Mouse (Mus musculus) heart, embryonic 12.5 days (tissue): ENCODE measurements around the gene Mylk4. TPM values are rescaled to one million over a fixed set of nuclear protein-coding genes. Genes with fewer than 3 reads are reported as not detected.

ENCODE experiments used
- ATAC-seq: fragments of 200-750 bp; cut with Nextera tagmentation; 2 replicates; pipeline ENCODE4 v1.8.0; 2017; ENCODE audit warnings: moderate TSS enrichment, moderate library complexity; ENCODE audit not compliant: insufficient number of reproducible peaks, low FRiP score
- H3K27ac ChIP-seq: fragments of 300-500 bp; sonication (generic); 2 replicates; pipeline ENCODE4 v1.5.1; 2016; ENCODE audit warnings: mild to moderate bottlenecking, moderate library complexity; ENCODE audit not compliant: poor library complexity, severe bottlenecking
- H3K27me3 ChIP-seq: fragments of 300-500 bp; sonication (generic); replicated peaks from 2 replicates; pipeline ENCODE4 v1.6.1; 2016; ENCODE audit warnings: mild to moderate bottlenecking, moderate library complexity
- H3K36me3 ChIP-seq: fragments of 300-500 bp; sonication (generic); 2 replicates; pipeline ENCODE4 v1.6.1; 2016; ENCODE audit warnings: mild to moderate bottlenecking, moderate library complexity
- H3K4me1 ChIP-seq: fragments of 300-500 bp; sonication (generic); replicated peaks from 2 replicates; pipeline ENCODE4 v1.6.1; 2016; ENCODE audit warnings: mild to moderate bottlenecking
- H3K4me2 ChIP-seq: fragments of 300-500 bp; sonication (generic); 2 replicates; pipeline ENCODE4 v1.6.1; 2016; ENCODE audit warnings: mild to moderate bottlenecking, moderate library complexity
- H3K4me3 ChIP-seq: fragments of 300-500 bp; sonication (generic); 2 replicates; pipeline ENCODE4 v1.5.1; 2016; ENCODE audit warnings: mild to moderate bottlenecking
- H3K9ac ChIP-seq: fragments of 300-500 bp; sonication (generic); 2 replicates; pipeline ENCODE4 v1.6.1; 2016; ENCODE audit warnings: mild to moderate bottlenecking, moderate library complexity
- H3K9me3 ChIP-seq: fragments of 300-500 bp; sonication (generic); replicated peaks from 2 replicates; pipeline ENCODE4 v1.6.1; 2016; ENCODE audit warnings: mild to moderate bottlenecking, moderate library complexity
- WGBS: fragments of 180-500 bp; shearing (Covaris S2); methylation state at CpG from one replicate; pipeline ENCODE4 v1.1.7; 2016; 5-methylcytosine and 5-hydroxymethylcytosine counted together
- polyA plus RNA-seq: library from polyadenylated mRNA; unstranded; fragments of >200 nt; fragmentation: Nextera tagmentation; extraction: Ambion mirVana; gene quantifications from 2 replicates; pipeline ENCODE4 v1.2.1, GENCODE M21; 2016

Gene Mylk4
- polyA plus RNA-seq: 0.18 and 0.28 TPM in 2 replicates

GRCm38 (mm10) chr13:32783816-32784215, at the start of gene Mylk4:
TSS of gene Mylk4 (minus strand) at chr13:32783954.
- H3K27me3 ChIP-seq: no peaks in the 10 kb centered on the region
- no peak for ATAC-seq
- no peak within 1 kb of the TSS for H3K27ac ChIP-seq
- no peak within 1 kb of the TSS for H3K4me3 ChIP-seq
- H3K9ac ChIP-seq: no peak within 1 kb of the TSS
- H3K9me3 ChIP-seq: no peaks in the 10 kb centered on the region
- no peak within 1 kb of the TSS for H3K4me2 ChIP-seq
- H3K36me3 ChIP-seq: no peaks in the 10 kb centered on the region
- H3K4me1 ChIP-seq: no peaks in the 10 kb centered on the region
- WGBS: 73% methylated on average over 8 of the region's 8 CpGs

- Histone ChIP-seq H3K4me3 (no peak overlapping the region), H3K9ac (no peak overlapping the region), H3K4me1 (0 out of 2 replicates have a peak, but pooled peaks cover 3% of the 10 kb centered on the region), H3K9me3 (no peaks in the 10 kb centered on the region), H3K27ac (no peak overlapping the region), H3K36me3 (no peaks in the 10 kb centered on the region), H3K27me3 (no peaks in the 10 kb centered on the region), H3K4me2 (no peak overlapping the region)
- ATAC-seq: no peak
- WGBS: 57% methylated on average over 6 of the region's 6 CpGs
Observed at GRCm38 (mm10) chr13:32833237-32833636, 49.5 kb upstream of the Mylk4 start.

- H3K27me3 ChIP-seq: no peaks in the 10 kb centered on the region
- 0 out of 2 replicates have a peak, but pooled peaks cover 3% of the 10 kb centered on the region for H3K4me1 ChIP-seq
- WGBS: 73% methylated on average over 3 of the region's 3 CpGs
- no peaks in the 10 kb centered on the region for H3K9me3 ChIP-seq
- H3K4me2 ChIP-seq: no peak overlapping the region
- no peak overlapping the region for H3K27ac ChIP-seq
- H3K36me3 ChIP-seq: no peaks in the 10 kb centered on the region
- no peak for ATAC-seq
- H3K4me3 ChIP-seq: no peak overlapping the region
- no peak overlapping the region for H3K9ac ChIP-seq
Observed at GRCm38 (mm10) chr13:32832776-32833175, 49.0 kb upstream of the Mylk4 start.

- no peak overlapping the region for H3K4me3 ChIP-seq
- no peak overlapping the region for H3K27ac ChIP-seq
- no peaks in the 10 kb centered on the region for H3K9me3 ChIP-seq
- H3K36me3 ChIP-seq: no peaks in the 10 kb centered on the region
- no peaks in the 10 kb centered on the region for H3K27me3 ChIP-seq
- ATAC-seq: no peak
- H3K9ac ChIP-seq: no peak overlapping the region
- no peak overlapping the region for H3K4me2 ChIP-seq
- 69% methylated on average over 3 of the region's 3 CpGs for WGBS
- 0 out of 2 replicates have a peak, but pooled peaks cover 3% of the 10 kb centered on the region for H3K4me1 ChIP-seq
Observed at GRCm38 (mm10) chr13:32831505-32832273, 47.9 kb upstream of the Mylk4 start.

- 51% methylated on average over 4 of the region's 4 CpGs for WGBS
- no peak for ATAC-seq
- no peaks in the 10 kb centered on the region for H3K27me3 ChIP-seq
- H3K4me1 ChIP-seq: 0 out of 2 replicates have a peak, but pooled peaks cover 3% of the 10 kb centered on the region
- no peaks in the 10 kb centered on the region for H3K9me3 ChIP-seq
- no peak overlapping the region for H3K4me3 ChIP-seq
- no peak overlapping the region for H3K9ac ChIP-seq
- no peak overlapping the region for H3K4me2 ChIP-seq
- no peak overlapping the region for H3K27ac ChIP-seq
- H3K36me3 ChIP-seq: no peaks in the 10 kb centered on the region
Observed at GRCm38 (mm10) chr13:32828886-32829285, 45.1 kb upstream of the Mylk4 start.

GRCm38 (mm10) chr13:32827951-32828350, 44.2 kb upstream of the Mylk4 start:
- Histone ChIP-seq H3K9me3 (no peaks in the 10 kb centered on the region), H3K36me3 (0 out of 2 replicates have a peak, but pooled peaks cover 8% of the 10 kb centered on the region), H3K4me2 (no peak overlapping the region), H3K27me3 (no peaks in the 10 kb centered on the region), H3K9ac (no peak overlapping the region), H3K4me1 (0 out of 2 replicates have a peak, but pooled peaks cover 3% of the 10 kb centered on the region), H3K27ac (no peak overlapping the region), H3K4me3 (no peak overlapping the region)
- 63% methylated on average over 4 of the region's 4 CpGs for WGBS
- no peak for ATAC-seq

- Histone ChIP-seq H3K36me3 (peaks cover 11% of the 10 kb centered on the region; the same call in 1 of the 2 replicates), H3K9ac (no peak overlapping the region), H3K9me3 (no peaks in the 10 kb centered on the region), H3K4me1 (0 out of 2 replicates have a peak, but pooled peaks cover 3% of the 10 kb centered on the region), H3K4me2 (no peak overlapping the region), H3K4me3 (no peak overlapping the region), H3K27ac (no peak overlapping the region), H3K27me3 (no peaks in the 10 kb centered on the region)
- no peak for ATAC-seq
- WGBS: 73% methylated on average over 3 of the region's 3 CpGs
Observed at GRCm38 (mm10) chr13:32827111-32827822, 43.5 kb upstream of the Mylk4 start.

GRCm38 (mm10) chr13:32825546-32825945, 41.8 kb upstream of the Mylk4 start:
- peaks cover 27% of the 10 kb centered on the region for H3K36me3 ChIP-seq
- no peak overlapping the region for H3K4me2 ChIP-seq
- no peak overlapping the region for H3K27ac ChIP-seq
- 90% methylated on average over 8 of the region's 8 CpGs for WGBS
- H3K4me1 ChIP-seq: 0 out of 2 replicates have a peak, but pooled peaks cover 3% of the 10 kb centered on the region
- no peaks in the 10 kb centered on the region for H3K27me3 ChIP-seq
- no peak overlapping the region for H3K4me3 ChIP-seq
- ATAC-seq: no peak
- H3K9me3 ChIP-seq: no peaks in the 10 kb centered on the region
- H3K9ac ChIP-seq: no peak overlapping the region

- ATAC-seq: no peak
Observed at GRCm38 (mm10) chr13:32824377-32825330, 40.9 kb upstream of the Mylk4 start.

GRCm38 (mm10) chr13:32823126-32823525, 39.4 kb upstream of the Mylk4 start:
- ATAC-seq: no peak
- Histone ChIP-seq H3K27me3 (no peaks in the 10 kb centered on the region), H3K9ac (no peak overlapping the region), H3K4me3 (no peak overlapping the region), H3K27ac (no peak overlapping the region), H3K4me1 (no peaks in the 10 kb centered on the region), H3K36me3 (peaks cover 47% of the 10 kb centered on the region), H3K9me3 (no peaks in the 10 kb centered on the region), H3K4me2 (no peak overlapping the region)
- WGBS: 71% methylated on average over 6 of the region's 6 CpGs

More at GRCm38 (mm10) chr13:32824377-32825330, 40.9 kb upstream of the Mylk4 start:
- Histone ChIP-seq H3K4me2 (no peak overlapping the region), H3K9me3 (no peaks in the 10 kb centered on the region), H3K4me3 (no peak overlapping the region), H3K27me3 (no peaks in the 10 kb centered on the region), H3K9ac (no peak overlapping the region), H3K36me3 (peaks cover 35% of the 10 kb centered on the region), H3K4me1 (0 out of 2 replicates have a peak, but pooled peaks cover 3% of the 10 kb centered on the region), H3K27ac (no peak overlapping the region)
- WGBS: 84% methylated on average over 6 of the region's 6 CpGs
